Comparison of ENCODE assay signal across 28 mouse cellular contexts in the genomic region with DNA sequence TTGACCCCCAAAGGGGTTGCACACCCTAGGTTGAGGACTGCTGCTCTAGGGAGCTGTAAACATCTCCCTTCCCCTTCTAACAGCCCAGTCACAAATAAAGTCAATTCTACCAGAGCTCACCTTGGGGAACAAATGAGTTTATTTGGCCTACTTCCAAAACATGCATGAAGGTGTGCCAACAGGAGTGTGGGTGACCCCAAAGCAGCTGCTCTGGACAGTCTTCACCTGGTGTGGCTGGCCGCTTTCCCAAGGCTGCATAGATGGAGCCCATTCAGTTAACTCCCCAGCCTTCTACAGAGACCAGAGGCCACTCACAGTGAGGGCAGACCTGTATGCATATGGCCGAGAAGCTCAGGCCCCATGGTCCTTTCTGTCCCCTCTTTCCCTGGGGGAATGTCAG. TPM values are rescaled to one million over a fixed set of nuclear protein-coding genes. Genes with fewer than 3 reads are reported as not detected.
DNase-seq lines count a peak whose midpoint lies in the region; ATAC-seq and TF ChIP-seq lines count a peak whose summit lies in the region.
"Had no signal": no experiment of that assay in that cellular context is flagged by ENCODE, and none has a peak within 500 bp of the region (broad histone marks: within the 10 kb centered on the region; RNA-seq: fewer than 3 reads in every experiment).

No protein-coding gene starts in this region.

- H3K4me2 ChIP-seq in intestine, embryonic 15.5 days (replicated peaks) = no peak overlapping the region
- no peak overlapping the region for H3K4me2 ChIP-seq in intestine, postnatal 0 days (replicated peaks; ENCODE audit: low read depth)
- H3K4me2 ChIP-seq in kidney, embryonic 16.5 days (replicated peaks; ENCODE audit: low read depth, low read length) = no peak overlapping the region
- no peak overlapping the region for H3K4me2 ChIP-seq in stomach, embryonic 15.5 days
- H3K4me2 ChIP-seq in stomach, postnatal 0 days (replicated peaks; ENCODE audit: low read depth) = no peak overlapping the region
- H3K4me2 ChIP-seq: forebrain, embryonic 13.5 days; heart, embryonic 13.5 days; hindbrain, embryonic 14.5 days had no signal

- no peak for TF ChIP-seq EP300 in stomach, postnatal 0 days (optimal IDR thresholded peaks at IDR 0.05)

- no peaks in the 10 kb centered on the region for H3K27me3 ChIP-seq in intestine, embryonic 15.5 days (replicated peaks)
- H3K27me3 ChIP-seq in intestine, postnatal 0 days (replicated peaks; ENCODE audit: control insufficient read depth, insufficient read depth, low read length) = no peaks in the 10 kb centered on the region
- H3K27me3 ChIP-seq in kidney, embryonic 16.5 days (ENCODE audit: insufficient read depth, low read length) = no peaks in the 10 kb centered on the region
- no peaks in the 10 kb centered on the region for H3K27me3 ChIP-seq in stomach, embryonic 15.5 days (replicated peaks)
- H3K27me3 ChIP-seq in stomach, postnatal 0 days (ENCODE audit: control insufficient read depth, insufficient read depth, low read length) = no peaks in the 10 kb centered on the region
- H3K27me3 ChIP-seq: CH12.LX; forebrain, embryonic 13.5 days; heart, embryonic 13.5 days; Patski had no signal

- H3K9ac ChIP-seq in intestine, embryonic 15.5 days = no peak overlapping the region
- no peak overlapping the region for H3K9ac ChIP-seq in intestine, postnatal 0 days (ENCODE audit: low read depth, low read length)
- H3K9ac ChIP-seq in kidney, embryonic 16.5 days (replicated peaks; ENCODE audit: low read length) = no peak overlapping the region
- H3K9ac ChIP-seq in stomach, embryonic 15.5 days = no peak overlapping the region
- H3K9ac ChIP-seq in stomach, postnatal 0 days (ENCODE audit: low read length) = no peak overlapping the region
- H3K9ac ChIP-seq: forebrain, embryonic 13.5 days; heart, embryonic 13.5 days; hindbrain, embryonic 14.5 days had no signal

- no peak overlapping the region for H3K4me3 ChIP-seq in intestine, embryonic 15.5 days (replicated peaks)
- H3K4me3 ChIP-seq in intestine, postnatal 0 days (ENCODE audit: low read depth, low read length) = no peak overlapping the region
- no peak overlapping the region for H3K4me3 ChIP-seq in kidney, embryonic 16.5 days (ENCODE audit: low read length)
- H3K4me3 ChIP-seq in stomach, embryonic 15.5 days (replicated peaks) = no peak overlapping the region
- H3K4me3 ChIP-seq in stomach, postnatal 0 days (ENCODE audit: low read depth, low read length) = no peak overlapping the region
- H3K4me3 ChIP-seq: forebrain, embryonic 10.5 days; forebrain, embryonic 13.5 days; heart, adult 2 months; heart, embryonic 10.5 days; heart, embryonic 13.5 days had no signal

- no peaks in the 10 kb centered on the region for H3K4me1 ChIP-seq in intestine, embryonic 15.5 days (replicated peaks)
- no peaks in the 10 kb centered on the region for H3K4me1 ChIP-seq in intestine, postnatal 0 days (replicated peaks; ENCODE audit: control insufficient read depth, insufficient read depth, low read length)
- no peaks in the 10 kb centered on the region for H3K4me1 ChIP-seq in kidney, embryonic 16.5 days (ENCODE audit: insufficient read depth, low read length)
- H3K4me1 ChIP-seq in stomach, embryonic 15.5 days = no peaks in the 10 kb centered on the region
- no peaks in the 10 kb centered on the region for H3K4me1 ChIP-seq in stomach, postnatal 0 days (replicated peaks; ENCODE audit: control insufficient read depth, insufficient read depth)
- H3K4me1 ChIP-seq: forebrain, embryonic 10.5 days; forebrain, embryonic 13.5 days had no signal

- WGBS in intestine, embryonic 15.5 days = 85% methylated on average over 2 of the region's 2 CpGs
- 88% methylated on average over 2 of the region's 2 CpGs for WGBS in intestine, postnatal 0 days
- 81% methylated on average over 2 of the region's 2 CpGs for WGBS in kidney, embryonic 16.5 days
- 78% methylated on average over 2 of the region's 2 CpGs for WGBS in stomach, embryonic 15.5 days
- WGBS in stomach, postnatal 0 days = 92% methylated on average over 2 of the region's 2 CpGs

- H3K27ac ChIP-seq in intestine, embryonic 15.5 days = no peak overlapping the region
- no peak overlapping the region for H3K27ac ChIP-seq in intestine, postnatal 0 days (ENCODE audit: low read depth, low read length)
- no peak overlapping the region for H3K27ac ChIP-seq in kidney, embryonic 16.5 days (ENCODE audit: low read length)
- H3K27ac ChIP-seq in stomach, embryonic 15.5 days = no peak overlapping the region
- H3K27ac ChIP-seq in stomach, postnatal 0 days (replicated peaks) = no peak overlapping the region
- H3K27ac ChIP-seq: forebrain, embryonic 10.5 days; forebrain, embryonic 13.5 days; heart, adult 2 months; heart, embryonic 10.5 days; heart, embryonic 13.5 days; hindbrain, embryonic 14.5 days had no signal

- H3K9me3 ChIP-seq in intestine, embryonic 15.5 days = no peaks in the 10 kb centered on the region
- no peaks in the 10 kb centered on the region for H3K9me3 ChIP-seq in intestine, postnatal 0 days (ENCODE audit: control insufficient read depth)
- no peaks in the 10 kb centered on the region for H3K9me3 ChIP-seq in kidney, embryonic 16.5 days (ENCODE audit: low read length)
- H3K9me3 ChIP-seq in stomach, embryonic 15.5 days = no peaks in the 10 kb centered on the region
- H3K9me3 ChIP-seq in stomach, postnatal 0 days (ENCODE audit: control insufficient read depth, low read length) = no peaks in the 10 kb centered on the region
- H3K9me3 ChIP-seq: forebrain, embryonic 10.5 days; forebrain, embryonic 13.5 days; heart, embryonic 10.5 days; heart, embryonic 13.5 days had no signal

- ATAC-seq in intestine, embryonic 15.5 days = 0 out of 2 replicates have a peak, but pooled peaks have one; percentile 55
- no peak for ATAC-seq in intestine, postnatal 0 days
- no peak for ATAC-seq in kidney, embryonic 16.5 days (ENCODE audit: low FRiP score, low TSS enrichment)
- ATAC-seq in stomach, embryonic 15.5 days (ENCODE audit: insufficient read depth, low FRiP score, low read depth) = peak; percentile 47; the same call in 1 of the 2 replicates
- ATAC-seq in stomach, postnatal 0 days (ENCODE audit: low FRiP score, low TSS enrichment) = no peak
- ATAC-seq: forebrain, embryonic 13.5 days; forebrain, embryonic 16.5 days; Patski had no signal

- no peak for TF ChIP-seq CTCF in intestine, postnatal 0 days (IDR thresholded peaks at IDR 0.05; ENCODE audit: low read depth)
- no peak for TF ChIP-seq CTCF in stomach, postnatal 0 days (IDR thresholded peaks at IDR 0.05; ENCODE audit: low read depth)

- H3K36me3 ChIP-seq in intestine, embryonic 15.5 days = no peaks in the 10 kb centered on the region
- no peaks in the 10 kb centered on the region for H3K36me3 ChIP-seq in intestine, postnatal 0 days (ENCODE audit: control insufficient read depth, insufficient read depth)
- no peaks in the 10 kb centered on the region for H3K36me3 ChIP-seq in kidney, embryonic 16.5 days (ENCODE audit: insufficient read depth, low read length)
- no peaks in the 10 kb centered on the region for H3K36me3 ChIP-seq in stomach, embryonic 15.5 days
- no peaks in the 10 kb centered on the region for H3K36me3 ChIP-seq in stomach, postnatal 0 days (ENCODE audit: control insufficient read depth, insufficient read depth, low read length)
- H3K36me3 ChIP-seq: forebrain, embryonic 10.5 days; G1E; heart, embryonic 10.5 days; heart, embryonic 13.5 days had no signal

- DNase-seq in kidney, adult 9 months = peak; percentile 45
- peak; percentile 13 to 31 for DNase-seq in kidney, postnatal 36 days
- no peak for DNase-seq in kidney, postnatal 10 days
- no peak for DNase-seq in stomach, postnatal 0 days (ENCODE audit: low spot score)
- DNase-seq: adrenal gland, adult 2 months; adrenal gland, postnatal 14 days; B cell, adult 2 months; cerebellum, adult 11 months; cerebellum, adult 8-10 months; cerebellum, postnatal 14 days; gastrocnemius, postnatal 10 days; gastrocnemius, postnatal 36 days; heart, adult 2 months; heart, postnatal 14 days; heart, postnatal 4 days had no signal

RNA-seq across cellular contexts. Expression of a gene that starts 38.9 kb away (rescaled TPM):
- polyA plus RNA-seq in intestine, embryonic 15.5 days (2015; fragmentation: Nextera tagmentation; extraction: Ambion mirVana) = 387 and 549 TPM in 2 replicates
- 456 and 498 TPM in 2 replicates for polyA plus RNA-seq in intestine, postnatal 0 days (2015; fragmentation: Nextera tagmentation; extraction: Ambion mirVana)
- 241 and 422 TPM in 2 replicates for polyA plus RNA-seq in kidney, embryonic 16.5 days (2015; fragmentation: Nextera tagmentation; extraction: Ambion mirVana)
- 360 and 1,042 TPM in 2 replicates for polyA plus RNA-seq in stomach, embryonic 15.5 days (2015; fragmentation: Nextera tagmentation; extraction: Ambion mirVana)
- 682 and 701 TPM in 2 replicates for polyA plus RNA-seq in stomach, postnatal 0 days (2015; fragmentation: Nextera tagmentation; extraction: Ambion mirVana)

RNA-seq across cellular contexts. Expression of a gene that starts 43.0 kb away (rescaled TPM):
- polyA plus RNA-seq in intestine, embryonic 15.5 days (2015; fragmentation: Nextera tagmentation; extraction: Ambion mirVana) = 2.5 and 2.9 TPM in 2 replicates
- polyA plus RNA-seq in intestine, postnatal 0 days (2015; fragmentation: Nextera tagmentation; extraction: Ambion mirVana) = 3.8 and 4.3 TPM in 2 replicates
- 2.8 and 3.1 TPM in 2 replicates for polyA plus RNA-seq in kidney, embryonic 16.5 days (2015; fragmentation: Nextera tagmentation; extraction: Ambion mirVana)
- 2.0 and 2.3 TPM in 2 replicates for polyA plus RNA-seq in stomach, embryonic 15.5 days (2015; fragmentation: Nextera tagmentation; extraction: Ambion mirVana)
- 1.4 and 1.7 TPM in 2 replicates for polyA plus RNA-seq in stomach, postnatal 0 days (2015; fragmentation: Nextera tagmentation; extraction: Ambion mirVana)
- polyA plus RNA-seq: G1E had no signal

Comparison
In these comparisons a context has a peak if more than half of its experiments do, and no peak if none do; other contexts are left out.
1. ATAC-seq: peak in intestine, embryonic 15.5 days (single experiment) and stomach, embryonic 15.5 days (single experiment); none in intestine, postnatal 0 days (single experiment), kidney, embryonic 16.5 days (single experiment) and stomach, postnatal 0 days (single experiment).
2. DNase-seq: peak in kidney, adult 9 months (single experiment) and kidney, postnatal 36 days (2 of 2); none in kidney, postnatal 10 days (single experiment) and stomach, postnatal 0 days (single experiment).